ENCODE assay signal across 14 mouse cellular contexts in the genomic region with DNA sequence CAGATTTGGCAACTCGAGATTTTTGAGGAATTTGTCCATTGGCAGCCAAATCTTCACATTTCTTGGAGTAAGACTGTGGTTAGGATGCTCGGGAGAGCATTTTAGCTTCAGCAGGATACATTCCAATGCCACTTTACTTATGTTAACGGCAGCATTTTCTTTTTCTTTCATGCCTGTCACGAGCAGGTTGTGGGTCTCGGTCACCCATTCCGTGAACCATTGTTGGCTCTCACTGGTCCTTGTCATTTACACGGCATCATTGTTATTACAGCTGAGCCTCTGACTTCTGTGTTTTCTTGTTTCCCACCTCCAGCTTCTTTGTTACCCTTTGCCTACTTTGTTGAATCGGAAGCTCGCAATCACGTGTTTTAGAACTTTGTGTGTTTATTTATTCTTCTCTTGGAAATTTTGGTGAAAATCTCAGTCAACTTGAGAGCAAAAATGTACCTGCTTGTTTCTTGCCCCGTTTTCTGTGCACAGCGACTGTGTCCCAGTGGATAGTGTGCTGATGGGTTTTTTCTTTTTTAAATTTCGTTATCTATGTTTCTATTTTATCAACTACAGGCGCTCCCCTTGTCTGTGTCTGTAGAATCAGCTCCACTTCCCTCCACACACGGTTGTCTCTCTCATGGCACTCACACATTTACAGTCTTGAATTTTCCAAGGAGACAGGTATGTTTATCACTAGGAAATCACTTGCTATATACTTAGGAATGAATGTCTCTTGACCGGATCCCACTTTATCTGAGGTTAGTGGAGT.
DNase-seq lines count a peak whose midpoint lies in the region; ATAC-seq and TF ChIP-seq lines count a peak whose summit lies in the region.
"Had no signal": no experiment of that assay in that cellular context is flagged by ENCODE, and none has a peak within 500 bp of the region (broad histone marks: within the 10 kb centered on the region; RNA-seq: fewer than 3 reads in every experiment).

No protein-coding gene starts in this region.

- WGBS in embryonic facial prominence, embryonic 14.5 days, result 51% methylated on average over 16 of the region's 16 CpGs
- 67% methylated on average over 16 of the region's 16 CpGs for WGBS in embryonic facial prominence, embryonic 10.5 days
- WGBS in heart, embryonic 14.5 days, result 50% methylated on average over 16 of the region's 16 CpGs
- 27% methylated on average over 16 of the region's 16 CpGs for WGBS in heart, adult 2 months
- 57% methylated on average over 16 of the region's 16 CpGs for WGBS in neural tube, embryonic 13.5 days
- 58% methylated on average over 16 of the region's 16 CpGs for WGBS in neural tube, embryonic 15.5 days

- DNase-seq in embryonic facial prominence, embryonic 14.5 days (ENCODE audit: low spot score), result no peak
- no peak for DNase-seq in embryonic facial prominence, embryonic 10.5 days (ENCODE audit: low spot score)
- no peak for DNase-seq in heart, adult 2 months
- DNase-seq in neural tube, embryonic 10.5 days (ENCODE audit: extremely low spot score, low spot score), result no peak
- DNase-seq in right cerebral cortex, postnatal 36 days (ENCODE audit: low spot score in 2 of 2), result no peak
- DNase-seq: embryo, embryonic 11 days; gastrocnemius, postnatal 10 days; kidney, adult 11 months; kidney, postnatal 4 days; lung, adult 18-20 months had no signal

- H3K79me2 ChIP-seq in heart, adult 2 months (replicated peaks; ENCODE audit: control insufficient read depth, insufficient read depth, low read length), result no peaks in the 10 kb centered on the region

- TF ChIP-seq POLR2A in heart, adult 2 months (IDR thresholded peaks at IDR 0.05; ENCODE audit: insufficient read depth, low read depth, low read length), result no peak

- H3K4me2 ChIP-seq in embryonic facial prominence, embryonic 14.5 days (ENCODE audit: low read depth, low read length), result peak overlapping the region; percentile 29; the same call in 1 of the 2 replicates
- peak overlapping the region; percentile 35 for H3K4me2 ChIP-seq in heart, embryonic 14.5 days (ENCODE audit: low read length)
- H3K4me2 ChIP-seq in neural tube, embryonic 13.5 days, result 0 out of 2 replicates have a peak overlapping the region, but pooled peaks have one; percentile 3
- H3K4me2 ChIP-seq in neural tube, embryonic 15.5 days, result peak overlapping the region; percentile 13
- H3K4me2 ChIP-seq: limb, embryonic 13.5 days had no signal

- intact Hi-C loops in heart, adult 2 months (cut with DNase I), result no loop called here

- TF ChIP-seq EP300 in heart, adult 2 months (IDR thresholded peaks at IDR 0.05; ENCODE audit: insufficient read depth, low read depth, low read length), result no peak

- no peak overlapping the region for H3K27ac ChIP-seq in embryonic facial prominence, embryonic 14.5 days (replicated peaks; ENCODE audit: low read depth, low read length)
- no peak overlapping the region for H3K27ac ChIP-seq in embryonic facial prominence, embryonic 10.5 days (replicated peaks)
- H3K27ac ChIP-seq in heart, embryonic 14.5 days (replicated peaks in 1 of 2; ENCODE audit: control insufficient read depth in 1 of 2, insufficient read depth in 1 of 2, low read depth in 2 of 2, low read length in 2 of 2), result no peak overlapping the region
- no peak overlapping the region for H3K27ac ChIP-seq in heart, adult 2 months
- H3K27ac ChIP-seq in neural tube, embryonic 13.5 days (replicated peaks), result 0 out of 2 replicates have a peak overlapping the region, but pooled peaks have one; percentile 10
- peak overlapping the region; percentile 29; the same call in 1 of the 2 replicates for H3K27ac ChIP-seq in neural tube, embryonic 15.5 days (replicated peaks)
- H3K27ac ChIP-seq: limb, embryonic 13.5 days had no signal

- ATAC-seq in embryonic facial prominence, embryonic 14.5 days (ENCODE audit: low read depth), result no peak
- ATAC-seq in heart, embryonic 14.5 days (ENCODE audit: insufficient number of reproducible peaks, insufficient read depth, low FRiP score, low read depth), result no peak
- no peak for ATAC-seq in neural tube, embryonic 13.5 days (ENCODE audit: low read depth)
- no peak for ATAC-seq in neural tube, embryonic 15.5 days (ENCODE audit: low FRiP score)

- H3K9me3 ChIP-seq in embryonic facial prominence, embryonic 14.5 days (ENCODE audit: control insufficient read depth, low read length), result no peaks in the 10 kb centered on the region
- H3K9me3 ChIP-seq in embryonic facial prominence, embryonic 10.5 days, result 0 out of 2 replicates have a peak, but pooled peaks cover 3% of the 10 kb centered on the region
- H3K9me3 ChIP-seq in heart, embryonic 14.5 days (ENCODE audit: control insufficient read depth, low read length), result no peaks in the 10 kb centered on the region
- H3K9me3 ChIP-seq in neural tube, embryonic 13.5 days, result peaks cover 5% of the 10 kb centered on the region; the same call in 1 of the 2 replicates
- H3K9me3 ChIP-seq in neural tube, embryonic 15.5 days (replicated peaks), result no peaks in the 10 kb centered on the region

- no peaks in the 10 kb centered on the region for H3K36me3 ChIP-seq in embryonic facial prominence, embryonic 14.5 days (ENCODE audit: control insufficient read depth, insufficient read depth, low read length)
- H3K36me3 ChIP-seq in embryonic facial prominence, embryonic 10.5 days (replicated peaks), result no peaks in the 10 kb centered on the region
- no peaks in the 10 kb centered on the region for H3K36me3 ChIP-seq in heart, embryonic 14.5 days (ENCODE audit: control insufficient read depth, insufficient read depth, low read length)
- no peaks in the 10 kb centered on the region for H3K36me3 ChIP-seq in heart, adult 2 months (ENCODE audit: control insufficient read depth, insufficient read depth, low read length)
- no peaks in the 10 kb centered on the region for H3K36me3 ChIP-seq in neural tube, embryonic 13.5 days
- no peaks in the 10 kb centered on the region for H3K36me3 ChIP-seq in neural tube, embryonic 15.5 days
- H3K36me3 ChIP-seq: limb, embryonic 13.5 days had no signal

- H3K4me3 ChIP-seq in embryonic facial prominence, embryonic 14.5 days (ENCODE audit: low read depth, low read length), result no peak overlapping the region
- H3K4me3 ChIP-seq in embryonic facial prominence, embryonic 10.5 days, result no peak overlapping the region
- no peak overlapping the region for H3K4me3 ChIP-seq in heart, embryonic 14.5 days (ENCODE audit: control insufficient read depth in 1 of 2, insufficient read depth in 1 of 2, low read depth in 1 of 2, low read length in 2 of 2)
- no peak overlapping the region for H3K4me3 ChIP-seq in heart, adult 2 months
- no peak overlapping the region for H3K4me3 ChIP-seq in neural tube, embryonic 13.5 days
- no peak overlapping the region for H3K4me3 ChIP-seq in neural tube, embryonic 15.5 days (replicated peaks)
- H3K4me3 ChIP-seq: limb, embryonic 13.5 days had no signal

- TF ChIP-seq CTCF in heart, adult 2 months (IDR thresholded peaks at IDR 0.05), result no peak

- peaks cover 17% of the 10 kb centered on the region for H3K4me1 ChIP-seq in embryonic facial prominence, embryonic 14.5 days (ENCODE audit: control insufficient read depth, insufficient read depth, low read length)
- 0 out of 2 replicates have a peak, but pooled peaks cover 3% of the 10 kb centered on the region for H3K4me1 ChIP-seq in embryonic facial prominence, embryonic 10.5 days
- H3K4me1 ChIP-seq in heart, embryonic 14.5 days (ENCODE audit: control insufficient read depth in 2 of 2, insufficient read depth in 2 of 2, low read length in 2 of 2), result no peaks in the 10 kb centered on the region
- H3K4me1 ChIP-seq in heart, adult 2 months (ENCODE audit: control insufficient read depth, insufficient read depth, low read length), result no peaks in the 10 kb centered on the region; the same call in 1 of the 2 replicates
- peaks cover 11% of the 10 kb centered on the region for H3K4me1 ChIP-seq in neural tube, embryonic 13.5 days (replicated peaks)
- peaks cover 26% of the 10 kb centered on the region for H3K4me1 ChIP-seq in neural tube, embryonic 15.5 days

- H3K9ac ChIP-seq in embryonic facial prominence, embryonic 14.5 days (ENCODE audit: low read depth, low read length), result no peak overlapping the region
- no peak overlapping the region for H3K9ac ChIP-seq in heart, embryonic 14.5 days (ENCODE audit: low read length)
- no peak overlapping the region for H3K9ac ChIP-seq in heart, adult 2 months (ENCODE audit: low read depth, low read length)
- no peak overlapping the region for H3K9ac ChIP-seq in neural tube, embryonic 13.5 days
- H3K9ac ChIP-seq in neural tube, embryonic 15.5 days (replicated peaks), result no peak overlapping the region
- H3K9ac ChIP-seq: limb, embryonic 13.5 days had no signal

- no peaks in the 10 kb centered on the region for H3K27me3 ChIP-seq in embryonic facial prominence, embryonic 14.5 days (replicated peaks; ENCODE audit: control insufficient read depth, insufficient read depth, low read length)
- no peaks in the 10 kb centered on the region for H3K27me3 ChIP-seq in embryonic facial prominence, embryonic 10.5 days (replicated peaks; ENCODE audit: low read depth, poor library complexity, severe bottlenecking)
- no peaks in the 10 kb centered on the region for H3K27me3 ChIP-seq in heart, embryonic 14.5 days (ENCODE audit: control insufficient read depth, insufficient read depth, low read length)
- H3K27me3 ChIP-seq in heart, adult 2 months (ENCODE audit: control insufficient read depth, insufficient read depth, low read length), result no peaks in the 10 kb centered on the region; the same call in 1 of the 2 replicates
- no peaks in the 10 kb centered on the region for H3K27me3 ChIP-seq in neural tube, embryonic 13.5 days
- no peaks in the 10 kb centered on the region for H3K27me3 ChIP-seq in neural tube, embryonic 15.5 days (replicated peaks)

Comparison
In these comparisons a context has a peak if more than half of its experiments do, and no peak if none do; other contexts are left out.
1. H3K27ac ChIP-seq: peak in neural tube, embryonic 13.5 days (single experiment) and neural tube, embryonic 15.5 days (single experiment); none in embryonic facial prominence, embryonic 14.5 days (single experiment), embryonic facial prominence, embryonic 10.5 days (single experiment), heart, embryonic 14.5 days (0 of 2) and heart, adult 2 months (single experiment).
2. Peak in every context shown above with its lines, with median percentiles within 50 percentile points of each other: H3K4me2 ChIP-seq.